Mouse (Mus musculus) small intestine, adult 2 months (tissue): ENCODE data around the gene Mrm2.

Source experiments
- CTCF ChIP-seq: fragments of 200-500 bp; IDR thresholded peaks from 2 replicates; pipeline ENCODE4 v1.5.1; 2012; ENCODE audit warnings: low read depth, mild to moderate bottlenecking, control low read depth, inconsistent platforms, low read length, moderate library complexity, mixed read lengths; ENCODE audit not compliant: insufficient replicate concordance, insufficient read length; ENCODE audit errors: extremely low read depth
- POLR2A ChIP-seq: fragments of 200-500 bp; IDR thresholded peaks from 2 replicates; pipeline ENCODE4 v1.6.1; 2012; ENCODE audit warnings: low read depth, mild to moderate bottlenecking, control low read depth, inconsistent platforms, low read length, moderate library complexity

- no peak for TF ChIP-seq CTCF
- no peak for TF ChIP-seq POLR2A
Observed at GRCm38 (mm10) chr5:140280205-140280604, 51.5 kb downstream of the Mrm2 start.
